Mouse (Mus musculus) lung, postnatal 36 days (tissue): ENCODE measurements around the gene Pex11b.
"Not testable (repeated sequence)": the region's sequence is repeated elsewhere in the genome, so short reads cannot be mapped to it uniquely, and the experiment has no call there.

Source experiments
- DNase-seq: peaks from one replicate; pipeline ENCODE4 v3.0.0; 2022; ENCODE audit warnings: mixed read lengths

Gene Pex11b

GRCm38 (mm10) chr3:96634928-96635879 lies at the start of gene Pex11b, which contains the start of gene Gm42957:
Gene Pex11b, plus strand, starts transcription at chr3:96635376.
Gene Gm42957, plus strand, starts transcription at chr3:96635474.
- peak; percentile 92 for DNase-seq

- DNase-seq: no peak
Observed at GRCm38 (mm10) chr3:96590657-96591056, 44.5 kb upstream of the Pex11b start.

GRCm38 (mm10) chr3:96593374-96593773 lies 41.8 kb upstream of the Pex11b start:
- DNase-seq: peak; percentile 75

DNA sequence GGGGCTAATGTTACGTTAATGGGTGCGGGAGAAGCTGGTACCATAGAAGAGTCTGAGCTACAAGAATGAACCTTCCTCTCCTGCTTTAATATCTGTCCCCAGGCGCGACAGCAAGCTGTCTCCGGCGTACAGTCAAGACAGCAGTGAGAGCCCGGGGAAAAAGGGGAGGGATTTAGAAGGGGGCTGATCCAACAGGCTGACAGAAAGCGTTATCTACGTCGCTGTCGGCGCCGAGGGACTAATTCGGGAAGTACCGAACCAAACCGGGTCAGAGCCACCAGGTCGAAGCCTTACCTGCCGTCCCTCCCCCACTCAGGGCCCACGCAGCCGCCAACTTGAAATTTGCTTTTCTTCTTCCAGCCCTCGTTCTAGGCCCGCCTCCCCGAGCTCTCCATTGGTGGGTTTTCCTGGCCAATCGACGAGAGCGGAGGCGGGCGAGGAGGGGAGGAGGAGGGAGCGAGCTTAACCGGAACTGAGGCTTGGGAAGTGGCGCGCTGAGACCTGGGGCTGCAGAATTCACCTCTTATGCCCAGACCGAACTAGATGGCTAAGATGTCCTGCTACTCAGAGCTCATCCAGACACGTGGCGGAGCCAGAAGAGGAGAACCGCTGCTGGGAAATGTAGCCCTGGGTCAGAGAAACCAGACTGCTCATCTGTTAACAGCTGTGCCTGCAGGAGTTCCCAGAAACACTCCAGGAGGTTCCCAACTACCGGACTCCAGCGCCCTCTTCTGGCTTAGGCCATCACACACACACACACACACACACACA lies 41.2 kb upstream of the Pex11b start, which contains the start of gene Polr3gl:
Gene Polr3gl, minus strand, starts transcription at position 392 of the 771 bp plus-strand sequence.
- DNase-seq: peak; percentile 97

- no peak for DNase-seq
Observed at GRCm38 (mm10) chr3:96594851-96595250, 40.3 kb upstream of the Pex11b start.

GRCm38 (mm10) chr3:96595661-96596060 lies 39.5 kb upstream of the Pex11b start:
- DNase-seq: no peak

GRCm38 (mm10) chr3:96596228-96596707 lies 38.9 kb upstream of the Pex11b start, which contains the start of gene Ankrd34a:
Gene Ankrd34a, plus strand, starts transcription at chr3:96596636.
- no peak for DNase-seq

DNA sequence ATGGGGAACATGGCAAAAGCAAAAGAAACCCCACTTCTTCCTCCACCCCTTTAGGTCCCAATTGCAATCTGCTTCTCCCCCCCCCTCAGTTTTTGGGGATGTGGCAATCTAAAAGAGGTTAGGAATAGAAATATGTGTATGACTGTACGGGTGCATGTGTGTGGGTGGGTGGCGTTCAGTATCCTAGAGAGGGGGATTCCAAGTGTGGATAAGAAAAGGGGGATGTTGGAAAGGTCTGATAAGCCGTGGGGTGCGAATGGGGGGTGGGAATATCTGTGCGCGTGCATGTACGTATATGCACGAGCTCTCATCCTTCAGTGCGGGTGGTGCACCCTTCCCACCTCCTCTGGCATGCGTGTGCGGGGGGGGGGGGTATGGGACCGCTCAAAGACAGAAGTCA lies 38.3 kb upstream of the Pex11b start:
- DNase-seq: no peak

DNA sequence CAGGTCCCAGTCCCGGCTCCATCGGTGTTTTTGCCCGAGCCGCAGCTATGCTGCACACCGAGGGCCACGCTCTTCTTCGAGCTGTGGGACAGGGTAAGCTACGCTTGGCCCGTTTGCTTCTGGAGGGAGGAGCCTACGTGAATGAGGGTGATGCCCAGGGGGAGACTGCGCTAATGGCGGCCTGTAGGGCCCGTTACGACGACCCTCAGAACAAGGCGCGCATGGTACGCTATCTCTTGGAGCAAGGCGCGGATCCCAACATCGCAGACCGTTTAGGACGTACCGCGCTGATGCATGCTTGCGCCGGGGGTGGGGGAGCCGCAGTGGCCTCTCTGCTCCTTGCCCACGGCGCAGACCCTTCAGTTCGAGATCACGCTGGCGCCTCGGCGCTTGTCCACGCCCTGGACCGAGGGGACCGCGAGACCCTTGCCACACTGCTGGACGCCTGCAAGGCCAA lies 37.7 kb upstream of the Pex11b start:
- DNase-seq: no peak

- DNase-seq: peak; percentile 70
Observed at GRCm38 (mm10) chr3:96598156-96599068, 36.8 kb upstream of the Pex11b start.

GRCm38 (mm10) chr3:96599069-96599393 lies 36.1 kb upstream of the Pex11b start:
- DNase-seq: no peak

DNA sequence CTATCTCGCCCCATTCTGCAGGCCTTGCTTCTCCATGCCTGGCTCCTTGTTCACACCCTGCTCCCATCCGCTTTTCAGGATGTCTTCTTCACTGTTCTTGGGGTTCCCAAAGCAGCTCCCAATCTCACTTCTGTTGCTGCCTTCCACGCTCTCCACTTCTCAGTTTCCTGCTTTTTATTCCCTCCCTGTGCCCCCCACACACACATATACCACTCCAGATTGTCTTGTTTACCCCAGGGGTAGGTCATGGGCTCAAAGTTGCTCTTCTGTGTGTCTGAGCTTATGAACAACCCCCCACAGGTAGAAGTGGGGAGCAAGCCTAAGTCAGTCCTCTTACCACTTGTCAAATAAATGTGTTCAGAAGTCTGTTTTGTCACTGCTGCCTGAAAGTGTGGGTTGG lies 35.8 kb upstream of the Pex11b start:
- DNase-seq: no peak

DNA sequence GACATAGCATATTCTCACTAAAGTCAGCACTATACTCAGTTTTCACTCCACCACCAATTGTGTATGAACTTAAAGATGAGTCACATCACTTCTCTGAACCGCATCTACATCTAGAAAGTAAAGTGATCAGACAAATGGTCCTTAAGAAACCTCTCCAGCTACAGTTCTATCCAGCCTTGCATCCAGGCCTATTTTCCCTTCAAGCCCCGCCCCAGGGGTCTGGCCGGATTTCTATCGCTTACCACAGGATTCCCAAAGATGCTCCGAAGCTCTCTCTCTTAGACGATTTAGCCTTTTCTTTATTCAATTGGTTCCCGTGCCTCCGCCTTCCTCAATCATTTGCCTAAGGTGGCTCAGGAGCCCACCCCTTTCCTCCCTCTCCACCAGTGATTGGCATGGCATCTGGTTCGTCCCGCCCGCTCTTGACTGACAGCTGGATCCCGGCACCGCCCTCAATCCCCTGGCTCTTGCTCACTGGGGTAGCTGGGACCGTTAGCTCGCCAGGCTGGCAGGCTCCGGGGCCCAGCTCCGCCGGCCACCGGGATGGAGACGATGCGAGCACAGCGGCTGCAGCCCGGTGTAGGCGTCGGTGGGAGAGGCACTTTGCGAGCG lies 34.4 kb upstream of the Pex11b start, which contains the start of gene Lix1l:
Gene Lix1l, plus strand, starts transcription at position 511 of the 612 bp plus-strand sequence.
- DNase-seq: peak; percentile 97

DNA sequence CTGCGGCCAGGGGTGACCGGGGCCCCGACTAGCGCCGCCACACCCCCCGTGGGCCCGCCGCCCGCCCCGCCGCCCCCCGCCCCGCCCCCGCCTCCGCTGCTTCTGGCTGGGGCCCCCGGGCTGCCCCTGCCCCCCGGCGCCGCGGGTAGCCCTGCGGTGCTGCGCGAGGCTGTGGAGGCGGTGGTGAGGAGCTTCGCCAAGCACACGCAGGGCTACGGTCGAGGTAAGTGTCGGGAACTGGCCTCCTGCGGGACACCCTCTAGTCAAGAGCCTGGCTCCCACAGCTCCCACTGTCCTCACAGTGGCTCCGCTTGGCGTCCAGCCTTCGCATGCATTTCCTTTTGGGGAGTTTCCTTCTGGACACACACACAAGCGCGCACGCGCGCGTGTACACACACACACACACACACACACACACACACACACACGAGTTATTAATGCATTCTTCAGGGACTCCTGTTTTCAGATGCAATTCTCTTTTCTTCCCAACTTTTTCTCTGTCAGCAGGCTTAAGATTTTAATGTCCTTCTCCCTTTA lies 33.9 kb upstream of the Pex11b start:
- DNase-seq: peak; percentile 80

GRCm38 (mm10) chr3:96601941-96602703 lies 33.1 kb upstream of the Pex11b start:
- DNase-seq: peak; percentile 40

DNA sequence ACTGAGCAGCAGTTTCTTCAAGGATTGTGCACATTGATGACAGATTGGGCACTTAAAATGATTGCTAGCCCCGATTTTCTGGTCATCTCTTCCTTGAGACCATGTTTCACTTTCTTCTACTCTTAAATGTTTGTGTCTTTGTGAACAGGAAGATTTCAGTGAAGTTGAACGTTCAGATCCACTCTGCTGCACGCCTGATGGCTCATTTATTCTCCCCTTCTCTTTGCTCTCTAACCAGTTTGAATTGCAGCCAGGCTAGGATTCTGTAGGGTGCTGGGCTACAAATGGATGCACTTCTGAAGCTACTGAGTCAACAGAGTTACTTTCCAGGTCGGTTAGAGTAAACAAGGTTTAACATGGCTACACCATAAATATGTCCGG lies 32.5 kb upstream of the Pex11b start:
- DNase-seq: no peak

- no peak for DNase-seq
Observed at GRCm38 (mm10) chr3:96603311-96603710, 31.9 kb upstream of the Pex11b start.

- not testable (repeated sequence) for DNase-seq
Observed at GRCm38 (mm10) chr3:96606007-96606406, 29.2 kb upstream of the Pex11b start.

DNA sequence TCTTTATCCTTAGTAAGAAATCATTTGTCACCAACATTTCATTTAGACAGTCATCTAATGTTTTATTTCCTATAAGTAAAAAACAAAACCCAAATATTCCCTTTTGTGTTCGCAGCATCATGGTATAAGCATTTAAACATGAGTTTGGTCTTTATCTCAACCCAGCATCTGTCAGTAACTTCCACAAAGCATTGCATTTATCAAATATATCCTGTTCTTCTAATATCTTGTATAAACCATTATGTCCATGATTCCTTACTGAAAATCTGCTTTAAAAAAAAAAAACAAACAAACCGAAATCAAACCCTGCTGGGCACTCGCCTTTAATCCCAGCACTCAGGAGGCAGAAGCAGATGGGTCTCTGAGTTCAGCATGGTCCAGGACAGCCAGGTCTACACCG lies 28.6 kb upstream of the Pex11b start:
- DNase-seq: no peak

- no peak for DNase-seq
Observed at GRCm38 (mm10) chr3:96617941-96618340, 17.2 kb upstream of the Pex11b start.

DNA sequence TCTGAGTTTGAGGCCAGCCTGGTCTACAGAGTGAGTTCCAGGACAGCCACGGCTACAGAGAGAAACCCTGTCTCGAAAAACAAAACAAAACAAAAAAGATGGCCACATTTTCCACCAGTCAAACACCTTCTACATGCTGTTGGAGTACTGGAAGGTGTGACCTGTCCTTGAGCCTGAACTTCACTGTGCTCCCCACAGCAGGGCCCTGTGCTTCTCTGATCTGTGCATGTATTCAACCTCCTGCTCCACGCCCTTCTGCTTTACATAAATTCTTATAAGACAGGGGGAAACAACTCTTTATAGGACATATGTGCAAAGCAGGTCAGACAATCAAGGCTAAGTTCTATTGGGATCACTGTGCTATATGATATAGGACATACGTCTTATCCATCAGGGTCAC lies 12.0 kb upstream of the Pex11b start:
- no peak for DNase-seq
